Mouse (Mus musculus): Measurements from ENCODE around the gene Cpm.
"Not testable (repeated sequence)": the region's sequence is repeated elsewhere in the genome, so short reads cannot be mapped to it uniquely, and the experiment has no call there.

Cpm gene

DNA sequence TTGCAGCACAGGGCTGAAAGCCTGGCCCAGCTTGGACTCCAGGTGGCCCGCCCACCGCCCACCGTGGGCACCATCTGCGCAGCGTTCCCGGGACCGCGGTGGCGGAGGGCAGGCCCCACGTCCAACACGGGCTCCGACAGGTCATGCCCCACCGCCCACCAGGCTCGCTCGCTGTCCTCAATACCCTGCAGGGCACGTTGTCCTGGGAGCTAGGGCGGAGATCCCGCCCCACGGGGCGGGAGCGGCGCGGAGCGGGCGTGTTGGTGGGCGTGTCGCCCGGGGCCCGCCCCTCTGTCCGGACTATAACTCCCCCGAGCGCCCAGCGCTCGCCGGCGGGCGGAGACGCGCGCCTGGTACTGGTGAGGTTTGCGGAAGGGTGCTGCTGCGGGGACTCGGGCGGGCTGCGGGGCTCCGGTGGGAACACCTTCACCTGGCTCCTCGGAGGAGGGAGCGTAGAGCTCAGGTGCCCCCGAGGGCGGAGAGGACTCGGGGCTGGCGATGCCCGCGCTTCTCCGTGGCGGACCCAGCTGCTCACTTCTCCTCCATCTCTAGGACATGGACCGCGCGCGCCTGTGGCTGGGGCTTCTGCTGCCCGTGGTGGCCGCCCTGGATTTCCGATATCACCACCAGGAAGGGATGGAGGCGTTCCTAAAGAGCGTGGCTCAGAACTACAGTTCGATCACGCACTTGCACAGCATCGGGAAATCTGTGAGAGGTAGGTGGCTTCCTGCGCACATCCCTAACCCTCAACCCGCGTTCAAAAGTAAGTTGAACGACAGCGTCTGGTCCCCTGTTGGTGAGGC, at the start of gene Cpm:
Cpm (plus strand) TSS at position 332 of the 803 bp plus-strand sequence.
- DNase-seq (ENCODE audit: low spot score) = no peak

DNA sequence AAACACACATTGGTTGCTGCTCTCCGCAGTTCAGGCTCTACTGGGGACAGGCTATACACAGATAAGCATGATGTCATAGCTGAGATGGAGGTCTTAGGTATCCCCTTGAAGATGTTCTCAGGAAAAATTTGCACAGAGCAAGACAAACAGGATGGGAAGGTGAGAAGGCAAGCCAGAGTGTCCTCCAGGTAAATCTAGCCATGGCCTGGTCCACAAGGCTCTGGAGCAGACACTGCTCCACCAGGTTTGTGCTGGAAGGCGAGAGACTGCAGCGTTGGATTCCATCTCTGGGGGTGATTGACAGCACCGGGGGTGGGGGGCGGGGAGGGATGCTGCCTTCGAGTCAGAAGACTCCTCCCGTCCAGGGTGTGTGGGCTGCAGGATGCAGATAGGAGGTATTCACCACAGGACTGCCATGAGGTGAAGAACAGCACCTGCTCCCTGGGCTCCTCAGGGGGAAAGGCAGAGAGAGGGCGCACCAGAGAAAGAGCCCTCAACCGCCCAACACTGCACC, 49.5 kb upstream of the Cpm start:
- DNase-seq (ENCODE audit: low spot score) = no peak

DNA sequence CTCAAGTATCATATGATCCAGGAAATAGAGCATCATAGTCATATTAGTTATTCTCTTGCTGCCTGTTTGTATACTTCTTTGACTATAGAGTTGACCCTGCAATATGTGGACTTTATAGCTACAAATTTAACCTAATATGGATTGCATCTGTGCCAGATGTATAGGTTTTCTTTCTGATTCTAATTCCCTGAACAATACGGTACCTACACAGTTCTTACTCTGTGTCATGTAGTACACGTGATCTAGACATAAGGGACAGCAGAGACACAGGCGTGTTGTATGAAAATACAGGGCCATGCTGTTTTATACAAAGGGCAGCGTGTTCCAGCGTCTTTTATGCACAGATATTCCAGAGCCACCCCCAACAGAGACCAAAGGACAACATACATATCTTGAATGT, 48.9 kb upstream of the Cpm start:
- DNase-seq (ENCODE audit: low spot score) = no peak

DNA sequence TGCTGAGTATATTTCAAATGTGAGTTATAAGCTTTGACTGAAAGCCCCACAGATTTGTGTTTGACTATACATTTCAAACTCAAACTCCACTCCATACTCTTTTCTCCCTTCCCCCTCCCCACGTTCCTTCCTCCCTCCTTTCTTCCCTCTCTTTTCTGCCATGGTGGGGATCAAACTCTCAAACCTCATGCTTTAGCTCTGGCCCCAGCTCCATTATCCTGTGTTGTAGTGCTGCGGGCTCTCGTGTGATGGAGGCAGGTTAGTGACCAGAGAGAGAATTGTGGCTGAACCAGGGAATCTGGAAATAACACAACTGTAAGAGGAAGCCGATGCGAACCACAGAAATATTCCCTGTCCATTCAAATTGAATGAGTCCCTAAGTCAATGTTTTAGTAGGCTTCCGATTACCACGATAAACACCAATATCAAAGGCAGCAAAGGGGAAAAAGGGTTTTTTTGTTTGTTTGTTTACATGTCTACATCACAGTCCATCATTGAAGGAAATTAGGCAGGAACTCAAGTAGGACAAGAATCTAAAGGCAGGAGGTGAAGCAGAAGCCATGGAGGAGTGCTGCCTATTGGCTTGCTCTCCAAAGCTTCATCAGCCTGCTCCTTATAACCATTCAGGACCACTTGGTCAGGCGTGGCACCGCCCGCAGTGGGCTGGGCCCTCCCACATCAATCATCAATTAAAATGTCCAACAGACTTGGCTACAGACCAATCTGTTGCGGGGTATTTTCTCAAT, 48.1 kb upstream of the Cpm start:
- DNase-seq (ENCODE audit: low spot score) = no peak

DNA sequence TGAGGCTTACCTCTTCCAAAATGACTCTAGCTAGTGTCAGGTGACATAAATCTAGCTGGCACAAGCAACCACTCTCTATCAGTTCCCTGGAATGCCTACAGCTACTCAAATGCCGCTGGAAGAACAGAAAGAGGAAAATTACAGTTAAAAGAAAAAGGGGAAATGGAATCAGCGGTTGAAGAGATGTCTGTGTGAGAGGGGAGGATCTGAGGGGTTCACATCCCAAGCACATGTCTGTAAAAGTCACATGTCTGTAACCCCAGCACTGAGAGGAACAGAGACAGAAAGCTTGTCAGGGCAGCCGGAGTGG, 47.6 kb upstream of the Cpm start:
- DNase-seq (ENCODE audit: low spot score) = no peak

DNA sequence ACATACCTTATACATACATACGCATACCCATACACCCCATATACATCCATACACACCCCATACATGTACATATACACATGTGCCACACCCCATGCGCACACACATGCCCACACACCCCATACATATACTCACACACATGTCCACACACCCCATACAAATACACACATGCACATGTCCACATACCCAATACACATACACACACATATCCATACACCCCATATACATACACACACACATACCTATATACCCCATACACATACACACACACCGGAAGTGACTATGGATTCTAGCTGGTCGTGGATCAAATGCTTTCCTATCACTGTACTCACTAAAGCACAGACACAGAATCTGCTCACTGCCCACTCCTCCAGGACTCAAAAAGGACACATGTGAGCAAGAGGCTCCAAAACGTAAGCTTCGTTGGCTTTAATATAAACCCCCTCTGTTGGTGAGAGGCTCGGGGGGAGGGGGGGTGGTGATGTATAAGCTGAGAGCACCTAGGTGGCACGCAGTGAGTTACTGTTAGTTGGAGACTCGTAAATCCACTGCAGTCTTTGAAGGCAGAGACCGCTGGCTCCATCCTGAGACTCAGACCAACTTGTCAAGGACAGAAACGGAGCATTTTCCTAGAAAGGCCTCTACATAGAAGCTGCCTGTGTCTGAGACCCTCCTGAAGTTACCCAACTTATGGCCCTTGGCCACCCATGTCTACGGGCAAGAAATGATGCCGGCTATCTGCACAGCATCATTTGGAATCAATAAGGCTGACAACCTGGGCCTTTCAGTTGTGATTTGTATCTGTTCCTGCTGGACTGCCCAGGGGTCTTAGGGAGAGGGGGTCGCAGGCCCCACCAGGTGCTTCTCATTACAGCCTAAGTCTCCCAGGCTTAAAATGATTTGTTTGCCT, 45.9 kb upstream of the Cpm start:
- no peak for DNase-seq (ENCODE audit: low spot score)

DNA sequence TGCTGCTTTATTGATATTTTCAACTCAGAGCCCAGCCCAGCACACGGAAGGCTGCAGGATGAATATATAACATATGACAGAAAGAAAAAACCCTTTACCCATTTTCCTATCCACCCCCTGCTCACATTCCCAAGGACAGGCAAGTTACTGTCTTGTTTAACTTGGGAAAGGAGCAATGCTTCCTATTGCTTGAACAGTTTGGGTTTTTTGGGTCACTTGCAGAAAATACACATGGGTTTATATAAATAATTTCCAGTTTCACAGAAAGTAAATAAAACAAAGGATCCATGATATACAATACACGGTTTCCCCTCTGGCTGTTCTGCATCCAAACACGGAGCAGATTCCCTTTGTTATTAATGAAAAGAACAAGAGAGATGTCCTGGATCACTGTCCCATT, 45.2 kb upstream of the Cpm start:
- DNase-seq (ENCODE audit: low spot score) = no peak

DNA sequence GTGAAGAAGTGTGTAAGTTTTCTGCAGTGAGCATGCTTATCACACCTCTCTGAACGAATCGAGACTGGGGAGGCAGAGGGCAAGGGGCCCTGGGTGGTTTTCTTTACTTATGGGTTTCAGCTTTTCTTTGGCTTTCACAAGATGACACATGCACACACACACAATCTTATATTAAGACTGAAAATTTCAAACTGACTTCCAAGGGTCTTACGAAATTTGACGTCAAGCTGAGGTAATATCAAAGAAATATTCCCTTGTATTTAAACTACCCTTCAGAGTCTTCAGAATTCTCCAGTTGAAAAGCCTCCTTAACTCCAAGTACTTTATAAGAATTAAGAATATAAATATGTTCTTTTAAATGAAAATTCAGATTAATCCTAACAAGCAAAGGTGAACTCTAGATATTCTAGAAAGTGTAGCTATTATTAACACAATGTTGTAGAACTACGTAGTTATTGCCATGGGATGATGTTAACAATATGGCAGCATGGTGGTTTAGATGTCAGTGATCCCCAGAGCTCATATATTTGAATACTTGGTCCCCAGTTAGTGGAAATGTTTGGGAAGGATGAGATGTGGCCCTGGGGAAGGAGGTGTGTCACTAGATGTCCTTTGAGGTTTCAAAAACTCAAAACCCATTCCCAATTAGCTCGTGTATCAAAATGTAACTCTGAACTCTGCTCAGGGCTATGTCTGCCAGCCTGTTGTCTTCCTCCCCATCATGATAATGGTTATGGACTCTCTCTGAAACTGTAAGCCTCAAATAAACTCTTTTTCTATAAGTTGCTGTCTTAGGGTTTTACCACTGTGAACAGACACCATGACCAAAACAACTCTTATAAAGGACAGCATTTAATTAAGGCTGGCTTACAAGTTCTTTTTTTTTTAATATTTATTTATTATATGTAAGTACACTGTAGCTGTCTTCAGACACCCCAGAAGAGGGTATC, 44.5 kb upstream of the Cpm start:
- DNase-seq (ENCODE audit: low spot score) = no peak

DNA sequence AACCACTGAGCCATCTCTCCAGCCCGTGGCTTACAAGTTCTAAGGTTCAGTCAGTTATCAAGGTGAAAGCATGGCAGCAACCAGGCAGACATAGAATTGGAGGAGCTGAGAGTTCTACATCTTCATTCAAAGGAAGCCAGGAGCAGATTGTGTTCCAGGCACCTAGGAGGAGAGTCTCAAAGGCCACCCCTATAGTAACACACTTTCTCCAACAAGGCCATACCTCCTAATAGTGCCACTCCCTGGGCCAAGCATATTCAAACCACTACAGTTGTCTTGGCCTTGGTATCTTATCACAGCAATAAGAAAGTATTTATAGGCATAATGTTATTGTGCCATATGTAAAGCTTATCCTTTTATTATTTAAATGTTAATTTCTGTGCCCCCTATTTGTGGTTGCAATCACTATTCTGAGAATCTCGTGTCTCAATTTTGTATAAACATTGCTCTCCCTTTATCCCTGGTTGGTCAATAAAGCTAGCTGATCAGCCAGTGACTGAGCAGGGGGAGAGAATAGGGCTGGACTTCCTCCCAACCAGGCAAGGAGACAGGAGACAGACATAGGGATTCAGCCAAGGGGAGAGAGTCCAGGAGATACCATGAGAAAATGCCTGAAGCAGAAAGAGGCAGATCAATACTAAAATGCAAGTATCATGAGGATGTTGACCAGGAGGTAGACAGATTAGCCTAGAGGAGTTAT, 43.5 kb upstream of the Cpm start:
- DNase-seq (ENCODE audit: low spot score) = no peak

DNA sequence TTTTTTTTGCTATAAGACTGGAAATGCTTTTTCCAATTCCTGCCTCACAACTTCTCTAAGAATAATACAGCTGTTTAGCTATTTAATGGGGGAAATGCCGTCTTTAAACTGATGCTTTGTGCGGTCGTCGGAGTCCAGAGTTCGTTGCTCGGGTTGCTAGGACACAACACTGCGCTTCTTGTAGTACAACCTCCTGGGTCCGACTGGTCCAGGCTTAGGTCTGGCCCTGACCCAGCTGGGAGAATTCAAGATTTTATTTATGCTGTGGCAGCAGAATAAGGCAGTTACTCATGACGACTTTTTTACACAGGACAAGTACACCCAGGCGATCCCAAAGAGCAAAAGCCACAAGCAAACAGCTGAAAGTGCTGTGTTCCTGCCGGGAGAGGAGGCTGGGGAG, 42.4 kb upstream of the Cpm start:
- no peak for DNase-seq (ENCODE audit: low spot score)

DNA sequence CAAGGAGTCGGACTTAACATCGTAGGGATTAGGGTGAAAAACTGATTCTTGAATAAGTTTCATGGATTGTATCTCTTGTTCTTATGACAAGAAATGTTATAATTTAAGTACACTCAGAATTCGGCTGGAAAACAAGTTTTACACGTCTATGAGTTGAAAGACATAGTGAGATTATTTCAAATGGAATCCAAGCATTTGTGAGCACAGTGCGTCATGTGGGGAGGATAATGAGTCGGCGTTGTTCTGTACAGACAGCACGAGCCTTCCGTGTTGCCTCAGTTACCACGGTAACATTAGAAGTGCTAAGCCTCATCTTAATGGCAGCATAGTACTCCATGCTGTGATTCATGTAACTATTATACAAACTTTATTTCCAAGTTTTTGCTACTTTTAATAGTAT, 42.0 kb upstream of the Cpm start:
- no peak for DNase-seq (ENCODE audit: low spot score)

DNA sequence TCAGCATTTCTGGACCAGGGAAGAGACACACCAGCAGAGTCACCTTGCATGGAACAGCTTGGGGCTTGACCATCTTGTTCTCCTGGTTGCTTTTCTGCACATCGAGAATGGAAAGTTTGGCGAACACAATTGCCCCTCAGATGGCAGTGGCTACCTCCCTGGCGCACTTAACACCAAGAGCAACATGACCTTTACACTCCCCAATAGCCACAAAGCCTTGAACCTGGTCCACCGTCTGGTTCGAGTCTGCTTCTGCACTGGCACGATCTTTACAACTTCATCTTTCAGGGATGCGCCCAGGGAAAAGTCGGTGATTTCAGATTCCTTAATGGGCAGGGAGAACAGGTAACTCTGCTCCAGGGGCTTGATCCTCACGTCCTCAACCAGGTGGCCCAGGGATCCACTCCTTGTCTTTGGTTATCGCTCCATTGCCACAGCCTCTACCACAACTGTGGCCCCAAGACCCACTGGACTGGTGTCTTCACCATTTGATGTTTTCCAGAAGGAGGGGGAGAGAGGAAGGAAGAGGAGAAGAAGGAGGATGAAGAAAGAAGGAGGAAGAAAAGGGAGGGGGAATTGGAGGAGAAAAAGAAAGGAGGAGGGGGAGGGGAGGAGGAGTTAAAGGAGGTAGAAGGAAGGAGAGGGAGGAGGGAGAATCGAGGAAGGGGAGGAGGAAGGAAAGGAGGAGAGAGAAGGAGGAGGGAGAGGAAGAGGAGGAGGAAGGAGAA, 40.7 kb upstream of the Cpm start:
- DNase-seq (ENCODE audit: low spot score) = not testable (repeated sequence)

DNA sequence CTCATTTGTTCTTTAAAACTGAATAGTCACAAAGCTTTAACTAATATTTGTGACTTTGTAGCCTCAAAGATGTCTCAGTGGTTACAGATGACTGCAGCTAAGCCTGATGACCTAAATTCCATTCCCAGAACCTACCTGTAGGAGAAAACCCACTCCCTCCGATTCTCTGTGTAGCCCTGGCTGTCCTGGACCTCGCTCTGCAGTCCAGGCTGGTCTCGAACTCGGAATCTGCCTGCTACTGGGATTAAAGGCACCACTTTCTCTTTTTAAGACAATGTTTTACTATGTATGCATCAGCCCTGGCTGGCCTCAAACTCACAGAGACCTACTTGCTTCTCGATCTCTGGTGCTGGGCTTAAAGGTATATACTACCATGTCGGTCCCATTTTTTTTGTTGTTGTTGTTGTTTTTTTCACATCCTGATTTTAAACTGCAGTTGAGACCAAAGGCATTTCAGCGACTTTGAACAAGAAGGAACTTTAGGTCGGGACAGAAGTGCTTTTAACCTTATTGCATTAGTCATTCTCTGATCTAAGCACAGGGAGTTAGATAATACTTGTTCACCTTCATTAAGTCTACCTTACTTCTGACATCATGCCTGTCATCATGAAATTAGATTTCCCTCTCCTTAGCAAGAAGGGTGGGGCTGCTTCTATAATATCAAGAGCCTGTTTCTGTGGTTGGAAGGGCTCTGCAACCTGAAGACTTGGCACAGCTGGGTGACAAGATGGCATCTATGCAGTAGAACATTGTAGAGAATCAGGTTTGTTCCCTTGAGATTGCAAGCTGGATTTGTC, 40.0 kb upstream of the Cpm start:
- DNase-seq (ENCODE audit: low spot score) = no peak

DNA sequence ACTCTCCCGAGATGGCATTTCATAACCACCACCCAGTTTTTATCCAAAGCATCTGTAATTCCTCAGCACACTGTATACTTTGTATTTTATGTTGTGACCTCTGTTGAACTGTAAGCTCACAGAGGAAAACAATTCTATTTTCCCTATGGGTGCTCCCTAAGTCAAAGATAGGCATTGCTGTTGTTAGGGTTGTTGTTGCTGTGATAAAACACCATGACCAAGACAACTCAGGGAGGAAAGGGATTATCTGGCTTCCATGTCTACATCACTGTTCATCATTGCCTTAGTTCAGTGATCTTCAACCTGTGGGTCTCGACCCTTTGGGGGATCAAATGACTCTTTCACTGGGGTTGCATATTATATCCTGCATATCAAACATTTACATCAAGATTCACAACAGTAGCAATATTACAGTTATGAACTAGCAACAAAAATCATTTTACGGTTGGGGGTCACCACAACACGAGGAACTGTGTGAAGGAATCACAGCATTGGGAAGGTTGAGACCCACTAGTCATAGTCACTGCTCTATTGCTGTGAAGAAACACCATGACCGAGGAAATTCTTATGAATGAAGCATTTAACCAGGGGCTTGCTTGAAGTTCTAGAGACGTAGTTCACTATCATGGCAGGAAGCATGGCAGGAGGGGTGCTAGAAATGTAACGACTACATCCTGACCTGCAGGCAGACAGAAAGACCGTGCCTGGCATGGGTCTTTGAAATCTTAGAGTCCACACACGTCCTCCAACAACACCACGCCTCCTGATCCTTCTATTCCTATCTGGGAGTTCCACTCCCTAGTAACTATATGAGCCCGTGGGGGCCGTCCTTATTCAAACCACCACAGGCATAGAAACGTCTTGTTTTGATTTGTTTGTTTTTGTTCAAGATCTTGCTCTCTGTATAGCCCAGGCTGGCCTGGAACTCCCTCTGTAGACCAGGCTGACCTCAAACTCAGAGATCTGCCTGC, 38.7 kb upstream of the Cpm start:
- DNase-seq (ENCODE audit: low spot score) = no peak

DNA sequence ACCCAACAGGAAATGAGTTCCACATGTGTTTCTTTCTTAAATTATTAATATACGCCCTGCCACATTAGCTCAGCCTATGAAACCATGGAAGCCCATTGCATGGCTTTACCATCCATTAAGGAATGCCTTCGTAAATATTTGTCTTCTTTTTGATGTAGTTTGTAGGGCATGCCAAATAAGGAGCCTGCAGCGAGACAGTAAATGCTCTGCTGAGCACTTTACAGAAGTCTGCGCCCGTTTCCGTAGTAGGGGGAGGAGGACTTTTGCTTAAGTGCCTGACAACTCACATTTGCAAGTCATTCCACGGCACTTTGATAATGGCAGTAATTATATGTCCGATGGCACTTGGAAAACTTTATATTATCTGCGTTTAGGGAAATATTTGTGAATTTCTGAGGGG, 37.5 kb upstream of the Cpm start:
- DNase-seq (ENCODE audit: low spot score) = no peak

DNA sequence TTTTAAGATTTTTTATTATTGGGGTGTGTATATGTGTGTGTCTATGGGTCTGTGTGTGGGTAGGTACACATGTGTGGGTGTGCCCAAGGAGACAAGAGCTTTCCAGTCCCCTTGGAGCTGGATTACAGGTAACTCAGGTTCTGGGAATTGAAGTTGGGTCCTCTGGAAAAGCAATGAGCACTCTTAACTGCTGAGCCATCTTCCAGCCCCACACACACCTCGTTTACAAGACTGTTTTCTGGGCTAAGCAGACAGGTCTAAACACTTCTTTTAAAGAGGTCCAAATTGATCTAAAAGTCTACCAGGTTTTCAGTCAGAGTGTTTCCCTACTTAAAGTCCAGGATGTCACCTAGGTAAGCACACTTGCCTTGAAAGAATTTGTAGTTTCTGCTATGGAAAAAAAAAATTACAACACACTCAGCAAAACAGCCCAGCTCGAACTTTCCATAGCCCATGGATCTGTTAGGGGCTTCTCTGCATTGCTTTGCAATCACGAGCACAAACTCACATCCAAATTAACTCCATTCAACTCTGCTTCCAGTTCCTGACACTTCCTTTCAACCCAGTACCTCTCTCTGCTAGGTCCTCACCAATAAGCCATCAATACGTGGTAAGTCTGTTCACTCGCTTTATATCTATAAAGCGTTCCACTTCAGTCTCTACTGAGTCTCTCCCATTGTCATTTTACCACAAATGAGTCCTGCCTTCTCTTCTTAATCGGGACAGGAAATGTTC, 36.8 kb upstream of the Cpm start:
- DNase-seq (ENCODE audit: low spot score) = no peak

DNA sequence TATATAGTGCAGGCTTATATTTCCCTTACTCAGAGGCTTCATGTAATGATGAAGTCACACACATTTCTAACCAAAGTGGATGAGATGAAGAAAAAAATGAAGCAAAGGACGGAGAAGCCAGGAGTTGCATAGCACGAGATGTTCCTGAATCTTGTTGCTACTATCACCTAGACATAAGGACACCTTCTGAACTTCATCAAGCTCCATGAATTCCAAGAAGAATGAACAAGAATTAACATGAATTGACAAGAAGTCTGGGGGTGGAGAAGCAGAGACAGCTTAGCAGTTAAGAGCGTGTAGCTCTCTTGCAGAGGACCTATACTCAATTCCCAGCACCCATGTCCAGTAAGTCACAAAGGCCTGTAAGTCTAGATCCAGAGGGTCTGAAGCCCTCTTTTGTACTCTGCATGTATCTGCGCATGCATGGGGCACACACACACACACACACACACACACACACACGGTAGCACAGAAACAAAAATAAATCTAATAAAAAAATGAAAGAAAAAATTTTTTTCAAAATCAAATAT, 36.2 kb upstream of the Cpm start:
- DNase-seq (ENCODE audit: low spot score) = no peak
